Mouse (Mus musculus): ENCODE results near the gene Sf3b5. TPM values are rescaled to one million over a fixed set of nuclear protein-coding genes. Genes with fewer than 3 reads are reported as not detected.

The Sf3b5 gene
- polyA plus RNA-seq, 1 experiment from 2014 or later: 39.9 TPM

DNA sequence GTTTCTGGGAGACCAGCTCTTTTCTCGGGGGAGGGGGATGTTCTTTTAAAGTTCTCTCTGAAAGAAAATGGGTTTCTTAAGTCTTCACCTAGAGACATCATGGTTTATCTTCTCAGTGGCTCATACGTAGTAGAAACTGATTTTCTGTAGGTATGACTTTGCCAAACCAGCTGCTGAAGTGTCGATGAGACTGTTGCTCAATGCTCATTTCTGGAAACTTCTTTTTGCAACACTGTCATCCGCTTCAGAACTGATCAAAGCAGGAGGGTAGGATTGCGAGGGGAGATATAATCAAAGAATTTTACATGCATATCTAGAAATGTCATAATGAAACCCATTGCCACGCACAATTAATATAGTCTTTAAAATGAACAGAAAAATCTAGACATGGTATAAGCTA, 30.6 kb upstream of the Sf3b5 start:
- Histone ChIP-seq H3K27ac (ENCODE audit: low read depth, low read length) (no peak overlapping the region), H3K9ac (ENCODE audit: low read length) (no peak overlapping the region), H3K36me3 (ENCODE audit: control insufficient read depth, insufficient read depth, low read length) (no peaks in the 10 kb centered on the region), H3K4me3 (ENCODE audit: low read depth, low read length) (no peak overlapping the region), H3K4me2 (no peak overlapping the region), H3K4me1 (ENCODE audit: control insufficient read depth, insufficient read depth, low read length) (no peaks in the 10 kb centered on the region), H3K27me3 (ENCODE audit: control insufficient read depth, insufficient read depth, low read length) (no peaks in the 10 kb centered on the region), H3K9me3 (ENCODE audit: control insufficient read depth, low read length) (no peaks in the 10 kb centered on the region)
- ATAC-seq (ENCODE audit: low FRiP score) (no peak), DNase-seq (ENCODE audit: low spot score, missing footprints) (no peak)
- WGBS: 88% methylated on average over 6 of the region's 6 CpGs

- H3K4me3 ChIP-seq (ENCODE audit: low read depth, low read length): no peak overlapping the region
- WGBS: 85% methylated on average over 3 of the region's 3 CpGs
- H3K36me3 ChIP-seq (ENCODE audit: control insufficient read depth, insufficient read depth, low read length): no peaks in the 10 kb centered on the region
- no peaks in the 10 kb centered on the region for H3K27me3 ChIP-seq (ENCODE audit: control insufficient read depth, insufficient read depth, low read length)
- no peak overlapping the region for H3K4me2 ChIP-seq
- DNase-seq (ENCODE audit: low spot score, missing footprints): no peak
- no peaks in the 10 kb centered on the region for H3K9me3 ChIP-seq (ENCODE audit: control insufficient read depth, low read length)
- H3K9ac ChIP-seq (ENCODE audit: low read length): no peak overlapping the region
- H3K4me1 ChIP-seq (ENCODE audit: control insufficient read depth, insufficient read depth, low read length): no peaks in the 10 kb centered on the region
- no peak for ATAC-seq (ENCODE audit: low FRiP score)
- H3K27ac ChIP-seq (ENCODE audit: low read depth, low read length): no peak overlapping the region
These were observed 29.7 kb upstream of the Sf3b5 start for GRCm38 (mm10) chr10:12975461-12975860.

- Histone ChIP-seq H3K27me3 (ENCODE audit: control insufficient read depth, insufficient read depth, low read length) (no peaks in the 10 kb centered on the region), H3K4me2 (no peak overlapping the region), H3K4me1 (ENCODE audit: control insufficient read depth, insufficient read depth, low read length) (no peaks in the 10 kb centered on the region), H3K36me3 (ENCODE audit: control insufficient read depth, insufficient read depth, low read length) (no peaks in the 10 kb centered on the region), H3K9ac (ENCODE audit: low read length) (no peak overlapping the region), H3K27ac (ENCODE audit: low read depth, low read length) (no peak overlapping the region), H3K9me3 (ENCODE audit: control insufficient read depth, low read length) (no peaks in the 10 kb centered on the region), H3K4me3 (ENCODE audit: low read depth, low read length) (no peak overlapping the region)
- no peak for DNase-seq (ENCODE audit: low spot score, missing footprints)
- WGBS: 92% methylated on average over 7 of the region's 7 CpGs
- no peak for ATAC-seq (ENCODE audit: low FRiP score)
These were observed 29.2 kb upstream of the Sf3b5 start for GRCm38 (mm10) chr10:12975957-12976356.

GRCm38 (mm10) chr10:12976552-12976951, 28.6 kb upstream of the Sf3b5 start:
- ATAC-seq (ENCODE audit: low FRiP score): no peak
- DNase-seq (ENCODE audit: low spot score, missing footprints): no peak
- Histone ChIP-seq H3K36me3 (ENCODE audit: control insufficient read depth, insufficient read depth, low read length) (no peaks in the 10 kb centered on the region), H3K27me3 (ENCODE audit: control insufficient read depth, insufficient read depth, low read length) (no peaks in the 10 kb centered on the region), H3K4me3 (ENCODE audit: low read depth, low read length) (no peak overlapping the region), H3K9ac (ENCODE audit: low read length) (no peak overlapping the region), H3K4me1 (ENCODE audit: control insufficient read depth, insufficient read depth, low read length) (no peaks in the 10 kb centered on the region), H3K9me3 (ENCODE audit: control insufficient read depth, low read length) (no peaks in the 10 kb centered on the region), H3K4me2 (no peak overlapping the region), H3K27ac (ENCODE audit: low read depth, low read length) (no peak overlapping the region)
- WGBS: 94% methylated on average over 7 of the region's 7 CpGs

- no peak for DNase-seq (ENCODE audit: low spot score, missing footprints)
- 73% methylated on average over 9 of the region's 9 CpGs for WGBS
- H3K36me3 ChIP-seq (ENCODE audit: control insufficient read depth, insufficient read depth, low read length): no peaks in the 10 kb centered on the region
These were observed 27.3 kb upstream of the Sf3b5 start for GRCm38 (mm10) chr10:12977787-12978212.

DNA sequence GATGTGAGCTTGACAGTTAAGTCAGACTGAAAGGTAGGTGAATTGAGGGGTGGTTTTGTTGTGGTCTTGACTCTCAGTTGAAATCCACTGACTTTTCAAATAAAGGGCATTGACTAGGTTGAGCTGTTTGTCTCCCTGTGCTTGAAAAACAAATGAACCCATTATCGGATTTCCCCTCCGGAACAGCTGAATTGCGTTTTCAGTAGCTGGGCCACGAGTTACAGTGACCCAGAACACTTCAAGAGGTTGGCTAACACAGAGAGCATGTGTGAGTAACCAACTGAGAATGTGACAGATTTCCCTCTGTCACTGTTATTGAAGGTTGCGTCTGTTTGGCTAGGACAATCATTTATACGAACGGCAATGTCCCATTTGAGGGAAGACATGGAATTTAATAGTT, 24.1 kb upstream of the Sf3b5 start:
- ATAC-seq (ENCODE audit: low FRiP score) (no peak), DNase-seq (ENCODE audit: low spot score, missing footprints) (no peak)
- H3K27ac ChIP-seq (ENCODE audit: low read depth, low read length): no peak overlapping the region
- H3K36me3 ChIP-seq (ENCODE audit: control insufficient read depth, insufficient read depth, low read length): no peaks in the 10 kb centered on the region
- H3K27me3 ChIP-seq (ENCODE audit: control insufficient read depth, insufficient read depth, low read length): no peaks in the 10 kb centered on the region
- H3K4me2 ChIP-seq: no peak overlapping the region
- H3K9me3 ChIP-seq (ENCODE audit: control insufficient read depth, low read length): no peaks in the 10 kb centered on the region
- no peak overlapping the region for H3K9ac ChIP-seq (ENCODE audit: low read length)
- no peaks in the 10 kb centered on the region for H3K4me1 ChIP-seq (ENCODE audit: control insufficient read depth, insufficient read depth, low read length)
- H3K4me3 ChIP-seq (ENCODE audit: low read depth, low read length): no peak overlapping the region
- WGBS: 80% methylated on average over 7 of the region's 7 CpGs

More at GRCm38 (mm10) chr10:12977787-12978212, 27.3 kb upstream of the Sf3b5 start:
- Histone ChIP-seq H3K4me2 (no peak overlapping the region), H3K27me3 (ENCODE audit: control insufficient read depth, insufficient read depth, low read length) (no peaks in the 10 kb centered on the region), H3K27ac (ENCODE audit: low read depth, low read length) (no peak overlapping the region), H3K9ac (ENCODE audit: low read length) (no peak overlapping the region), H3K4me1 (ENCODE audit: control insufficient read depth, insufficient read depth, low read length) (no peaks in the 10 kb centered on the region), H3K4me3 (ENCODE audit: low read depth, low read length) (no peak overlapping the region), H3K9me3 (ENCODE audit: control insufficient read depth, low read length) (no peaks in the 10 kb centered on the region)
- no peak for ATAC-seq (ENCODE audit: low FRiP score)

DNA sequence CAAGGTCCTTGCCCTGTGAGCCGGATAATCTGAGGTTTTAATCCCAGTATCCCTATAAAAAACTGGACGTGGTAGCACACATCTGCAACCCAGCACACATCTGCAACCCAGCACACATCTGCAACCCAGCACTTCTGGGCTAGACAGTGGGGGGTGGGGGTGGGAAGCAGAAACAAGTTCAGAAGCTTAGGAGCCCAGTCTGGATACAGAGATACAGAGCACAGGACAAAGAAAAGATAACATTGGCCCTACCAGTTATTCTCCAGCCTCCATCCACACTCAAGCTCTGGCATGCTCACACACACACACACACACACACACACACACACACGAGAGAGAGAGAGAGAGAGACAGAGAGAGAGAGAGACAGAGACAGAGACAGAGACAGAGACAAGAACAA, 21.6 kb upstream of the Sf3b5 start:
- DNase-seq (ENCODE audit: low spot score, missing footprints) (no peak), ATAC-seq (ENCODE audit: low FRiP score) (no peak)
- WGBS: 64% methylated on average over 3 of the region's 3 CpGs
- H3K4me3 ChIP-seq (ENCODE audit: low read depth, low read length): no peak overlapping the region
- no peak overlapping the region for H3K9ac ChIP-seq (ENCODE audit: low read length)
- no peak overlapping the region for H3K27ac ChIP-seq (ENCODE audit: low read depth, low read length)
- H3K4me1 ChIP-seq (ENCODE audit: control insufficient read depth, insufficient read depth, low read length): no peaks in the 10 kb centered on the region
- no peaks in the 10 kb centered on the region for H3K9me3 ChIP-seq (ENCODE audit: control insufficient read depth, low read length)
- H3K36me3 ChIP-seq (ENCODE audit: control insufficient read depth, insufficient read depth, low read length): no peaks in the 10 kb centered on the region
- no peak overlapping the region for H3K4me2 ChIP-seq
- H3K27me3 ChIP-seq (ENCODE audit: control insufficient read depth, insufficient read depth, low read length): no peaks in the 10 kb centered on the region

DNA sequence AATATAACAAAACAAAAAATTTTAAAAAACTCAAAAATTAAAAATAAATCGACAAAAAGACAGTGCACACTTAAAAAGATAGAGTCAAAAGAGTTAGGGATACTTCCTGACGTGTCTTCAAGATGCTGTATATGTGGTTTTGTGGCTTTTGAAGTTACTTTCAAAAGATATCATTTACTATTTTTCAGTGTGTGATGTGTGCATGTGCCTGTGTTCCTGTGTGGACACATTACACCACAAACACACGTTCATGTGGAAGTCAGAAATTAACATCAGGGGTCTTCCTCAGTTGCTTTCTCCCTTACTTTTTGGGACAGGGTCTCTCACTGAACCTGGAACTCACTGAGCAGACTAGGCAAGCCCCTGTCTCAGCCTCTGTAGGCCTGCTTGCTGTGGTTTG, 20.1 kb upstream of the Sf3b5 start:
- Histone ChIP-seq H3K27ac (ENCODE audit: low read depth, low read length) (no peak overlapping the region), H3K27me3 (ENCODE audit: control insufficient read depth, insufficient read depth, low read length) (no peaks in the 10 kb centered on the region), H3K4me3 (ENCODE audit: low read depth, low read length) (no peak overlapping the region), H3K9me3 (ENCODE audit: control insufficient read depth, low read length) (no peaks in the 10 kb centered on the region), H3K9ac (ENCODE audit: low read length) (no peak overlapping the region), H3K4me1 (ENCODE audit: control insufficient read depth, insufficient read depth, low read length) (no peaks in the 10 kb centered on the region), H3K36me3 (ENCODE audit: control insufficient read depth, insufficient read depth, low read length) (no peaks in the 10 kb centered on the region), H3K4me2 (no peak overlapping the region)
- ATAC-seq (ENCODE audit: low FRiP score) (no peak), DNase-seq (ENCODE audit: low spot score, missing footprints) (no peak)
- 83% methylated on average over 3 of the region's 3 CpGs for WGBS

GRCm38 (mm10) chr10:12986485-12986884, 18.7 kb upstream of the Sf3b5 start:
- Histone ChIP-seq H3K9ac (ENCODE audit: low read length) (no peak overlapping the region), H3K4me1 (ENCODE audit: control insufficient read depth, insufficient read depth, low read length) (no peaks in the 10 kb centered on the region), H3K4me2 (no peak overlapping the region), H3K27ac (ENCODE audit: low read depth, low read length) (no peak overlapping the region), H3K27me3 (ENCODE audit: control insufficient read depth, insufficient read depth, low read length) (no peaks in the 10 kb centered on the region), H3K4me3 (ENCODE audit: low read depth, low read length) (no peak overlapping the region), H3K9me3 (ENCODE audit: control insufficient read depth, low read length) (no peaks in the 10 kb centered on the region), H3K36me3 (ENCODE audit: control insufficient read depth, insufficient read depth, low read length) (no peaks in the 10 kb centered on the region)
- DNase-seq (ENCODE audit: low spot score, missing footprints): no peak
- ATAC-seq (ENCODE audit: low FRiP score): no peak
- 72% methylated on average over 5 of the region's 5 CpGs for WGBS

- DNase-seq (ENCODE audit: low spot score, missing footprints) (no peak), ATAC-seq (ENCODE audit: low FRiP score) (no peak)
- Histone ChIP-seq H3K27ac (ENCODE audit: low read depth, low read length) (no peak overlapping the region), H3K4me1 (ENCODE audit: control insufficient read depth, insufficient read depth, low read length) (no peaks in the 10 kb centered on the region), H3K4me2 (no peak overlapping the region), H3K36me3 (ENCODE audit: control insufficient read depth, insufficient read depth, low read length) (no peaks in the 10 kb centered on the region), H3K27me3 (ENCODE audit: control insufficient read depth, insufficient read depth, low read length) (no peaks in the 10 kb centered on the region), H3K9ac (ENCODE audit: low read length) (no peak overlapping the region), H3K9me3 (ENCODE audit: control insufficient read depth, low read length) (no peaks in the 10 kb centered on the region), H3K4me3 (ENCODE audit: low read depth, low read length) (no peak overlapping the region)
- 50% methylated on average over 4 of the region's 4 CpGs for WGBS
These were observed 18.2 kb upstream of the Sf3b5 start for GRCm38 (mm10) chr10:12986943-12987342.

Measured in midbrain, embryonic 11.5 days (tissue).